Mouse (Mus musculus): ENCODE measurements at regions not wholly inside any gene's neighbourhood (a gene's known extent, or its start where the extent isn't known, plus 50 kb on each side); places are given as distances from the start of the nearest gene placed in this dataset.

DNA sequence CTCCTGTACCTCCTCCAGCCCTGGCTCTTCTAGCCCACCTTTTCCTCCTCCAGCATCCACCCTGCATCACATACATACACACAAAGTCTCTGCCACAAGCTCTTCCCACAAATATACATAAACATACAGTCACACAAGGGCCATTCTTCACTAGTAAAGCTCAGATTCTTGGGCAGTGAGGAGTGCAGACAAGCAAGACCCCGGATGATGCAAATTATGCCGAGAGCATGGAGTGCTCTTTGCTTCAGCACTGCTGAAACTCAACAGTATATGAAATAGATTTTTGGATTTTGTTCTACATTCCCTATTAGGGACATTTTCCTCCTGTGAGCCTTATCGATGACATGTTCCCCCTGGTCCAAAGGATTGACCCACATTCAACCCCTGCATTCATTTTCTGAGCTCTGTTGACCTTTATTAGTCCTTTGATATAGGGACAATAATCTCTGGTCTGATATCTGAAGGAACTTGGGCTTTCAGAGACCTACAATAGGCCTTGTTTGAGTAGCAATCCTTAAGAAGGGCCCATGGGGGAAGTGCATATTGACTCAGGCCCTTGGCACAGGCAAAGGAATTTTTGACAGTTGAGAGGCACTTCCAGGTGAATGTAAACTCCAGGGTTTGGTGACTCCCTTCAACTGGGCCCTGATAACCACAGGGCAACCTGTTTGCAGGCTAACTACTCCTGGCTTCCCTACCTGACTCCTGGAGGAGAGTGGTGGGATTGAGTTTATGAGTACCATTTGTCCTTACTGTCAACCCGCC, 64.4 kb downstream of the Zfp36l1 start:
- no peak for TF ChIP-seq CTCF (IDR thresholded peaks at IDR 0.05; ENCODE audit: low read depth, low read length)
- TF ChIP-seq POLR2A (IDR thresholded peaks at IDR 0.05; ENCODE audit: extremely low read depth, insufficient read depth, low read length): no peak
